Mouse (Mus musculus): ENCODE measurements around the gene Clns1a. TPM values are rescaled to one million over a fixed set of nuclear protein-coding genes. Genes with fewer than 3 reads are reported as not detected.

Gene Clns1a
- polyA plus RNA-seq, 1 experiment from 2014 or later = 134 TPM

GRCm38 (mm10) chr7:97735021-97735420 is 38.6 kb downstream of the Clns1a start:
- no peak overlapping the region for H3K9ac ChIP-seq (ENCODE audit: low read length)
- no peak overlapping the region for H3K27ac ChIP-seq (ENCODE audit: low read length)
- WGBS = 71% methylated on average over 8 of the region's 8 CpGs
- H3K36me3 ChIP-seq (ENCODE audit: control insufficient read depth, insufficient read depth, low read length) = no peaks in the 10 kb centered on the region
- no peaks in the 10 kb centered on the region for H3K27me3 ChIP-seq (ENCODE audit: control insufficient read depth, insufficient read depth, low read length)
- no peaks in the 10 kb centered on the region for H3K9me3 ChIP-seq (replicated peaks; ENCODE audit: control insufficient read depth, low read length)
- H3K4me1 ChIP-seq (ENCODE audit: control insufficient read depth, insufficient read depth, low read length) = peaks cover 11% of the 10 kb centered on the region
- no peak for ATAC-seq (ENCODE audit: insufficient read depth, low FRiP score)
- no peak overlapping the region for H3K4me3 ChIP-seq (replicated peaks; ENCODE audit: low read length)
- no peak overlapping the region for H3K4me2 ChIP-seq (ENCODE audit: low read depth, low read length)

DNA sequence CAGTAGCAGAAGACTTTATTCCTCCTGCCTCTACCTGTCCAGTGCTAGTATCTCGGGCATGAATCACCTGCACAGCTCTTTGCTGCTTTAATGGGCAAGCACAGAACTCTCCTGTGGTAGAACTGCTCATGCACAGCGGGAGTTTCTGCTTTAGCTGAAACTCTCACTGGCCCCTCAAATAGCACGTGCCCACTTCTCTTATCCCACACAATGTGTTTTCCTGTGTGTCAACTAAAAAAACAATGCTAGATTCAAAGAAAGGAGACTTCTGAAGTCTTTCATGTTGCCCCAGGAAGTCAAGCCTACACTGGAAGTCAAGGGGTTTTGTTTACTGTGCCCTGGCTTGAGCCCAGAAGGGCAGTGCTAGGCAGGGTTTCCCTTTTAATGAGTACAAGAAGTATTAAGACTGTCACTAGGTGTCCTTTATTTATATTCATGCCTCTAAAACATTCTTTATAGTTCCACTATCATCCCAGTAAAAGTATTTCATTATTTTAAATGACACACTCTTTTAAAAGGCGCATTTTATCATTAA is 39.5 kb downstream of the Clns1a start:
- Histone ChIP-seq H3K4me3 (replicated peaks; ENCODE audit: low read length) (peak overlapping the region; percentile 12; the same call in 1 of the 2 replicates), H3K27me3 (ENCODE audit: control insufficient read depth, insufficient read depth, low read length) (no peaks in the 10 kb centered on the region), H3K9ac (ENCODE audit: low read length) (no peak overlapping the region), H3K9me3 (replicated peaks; ENCODE audit: control insufficient read depth, low read length) (no peaks in the 10 kb centered on the region), H3K27ac (ENCODE audit: low read length) (no peak overlapping the region), H3K36me3 (ENCODE audit: control insufficient read depth, insufficient read depth, low read length) (no peaks in the 10 kb centered on the region), H3K4me1 (ENCODE audit: control insufficient read depth, insufficient read depth, low read length) (peaks cover 13% of the 10 kb centered on the region), H3K4me2 (ENCODE audit: low read depth, low read length) (no peak overlapping the region)
- WGBS = 53% methylated on average over 4 of the region's 4 CpGs
- no peak for ATAC-seq (ENCODE audit: insufficient read depth, low FRiP score)

DNA sequence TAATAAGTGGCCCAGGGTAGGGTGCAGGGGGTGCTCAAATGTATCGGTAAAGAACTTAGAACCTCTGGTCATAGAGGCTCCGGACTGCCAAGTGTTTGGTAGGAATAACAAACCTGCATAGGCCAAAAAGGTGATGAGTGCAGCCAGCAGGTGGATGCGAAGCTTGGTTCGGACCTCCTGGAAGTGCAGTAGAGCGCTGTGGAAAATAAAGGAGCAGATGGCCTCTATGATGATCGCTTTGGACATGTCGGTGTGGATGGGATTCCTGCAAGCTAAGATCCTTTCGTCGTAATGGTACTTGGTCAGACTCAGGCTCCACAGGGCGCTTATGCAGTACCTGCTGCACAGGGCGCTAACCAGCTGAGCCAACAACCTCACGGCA is 40.8 kb downstream of the Clns1a start:
- Histone ChIP-seq H3K4me3 (replicated peaks; ENCODE audit: low read length) (peak overlapping the region; percentile 70), H3K36me3 (ENCODE audit: control insufficient read depth, insufficient read depth, low read length) (no peaks in the 10 kb centered on the region), H3K27ac (ENCODE audit: low read length) (peak overlapping the region; percentile 49; the same call in 1 of the 2 replicates), H3K4me2 (ENCODE audit: low read depth, low read length) (peak overlapping the region; percentile 90), H3K9ac (ENCODE audit: low read length) (peak overlapping the region; percentile 81), H3K27me3 (ENCODE audit: control insufficient read depth, insufficient read depth, low read length) (no peaks in the 10 kb centered on the region), H3K4me1 (ENCODE audit: control insufficient read depth, insufficient read depth, low read length) (peaks cover 15% of the 10 kb centered on the region), H3K9me3 (replicated peaks; ENCODE audit: control insufficient read depth, low read length) (no peaks in the 10 kb centered on the region)
- ATAC-seq (ENCODE audit: insufficient read depth, low FRiP score) = no peak
- 9% methylated on average over 12 of the region's 12 CpGs for WGBS

DNA sequence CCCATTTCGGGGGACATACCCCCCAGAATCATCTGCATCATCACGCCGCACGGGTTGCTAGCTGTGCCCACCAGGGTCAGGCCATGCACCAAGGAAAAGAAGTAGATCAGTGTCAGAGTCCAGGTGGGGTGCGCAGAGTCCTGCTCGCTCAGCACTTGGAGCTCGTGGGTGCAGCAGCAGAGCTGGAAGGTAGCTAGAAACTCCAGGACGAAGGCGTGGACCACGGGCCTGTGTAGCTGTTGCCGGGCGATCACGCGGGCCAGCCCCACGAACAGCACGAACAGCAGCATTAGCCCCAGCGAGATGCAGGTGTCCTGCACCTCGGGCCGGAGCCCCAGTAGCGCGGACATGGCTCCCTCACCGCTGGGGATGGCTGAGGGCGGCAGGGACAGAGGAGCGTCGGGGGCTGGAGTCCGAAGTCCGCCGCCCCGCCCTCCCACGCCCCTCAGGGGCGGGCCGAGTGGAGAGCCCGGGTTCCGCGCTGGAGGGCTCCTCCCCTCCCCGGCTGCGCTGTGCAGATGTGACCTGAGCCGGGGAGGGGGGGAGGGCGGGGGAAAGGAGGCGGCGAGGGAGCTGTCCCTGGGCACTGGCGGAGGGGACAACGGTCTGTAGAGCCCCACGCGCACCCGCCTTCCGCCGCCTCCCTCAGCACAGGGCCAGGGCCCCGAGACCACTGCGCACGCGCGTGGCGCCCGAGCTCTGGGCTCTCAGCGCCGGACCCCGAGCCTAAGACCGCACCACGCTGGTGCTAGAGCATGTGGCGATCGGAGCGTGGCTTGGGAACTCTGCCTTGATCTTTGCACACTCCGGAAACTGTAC is 41.4 kb downstream of the Clns1a start, which contains the start of gene Aqp11:
Gene Aqp11 (minus strand): TSS at position 652 of the 819 bp plus-strand sequence.
- H3K4me3 ChIP-seq (replicated peaks; ENCODE audit: low read length) = peak within 1 kb of the TSS; percentile 70
- peak; percentile 96 for ATAC-seq (ENCODE audit: insufficient read depth, low FRiP score)
- under 1% methylated on average over 58 of the region's 64 CpGs for WGBS
- peak within 1 kb of the TSS; percentile 49 for H3K27ac ChIP-seq (ENCODE audit: low read length)
- no peaks in the 10 kb centered on the region for H3K36me3 ChIP-seq (ENCODE audit: control insufficient read depth, insufficient read depth, low read length)
- no peaks in the 10 kb centered on the region for H3K9me3 ChIP-seq (replicated peaks; ENCODE audit: control insufficient read depth, low read length)
- H3K4me2 ChIP-seq (ENCODE audit: low read depth, low read length) = peak within 1 kb of the TSS; percentile 90
- H3K9ac ChIP-seq (ENCODE audit: low read length) = peak within 1 kb of the TSS; percentile 81
- H3K4me1 ChIP-seq (ENCODE audit: control insufficient read depth, insufficient read depth, low read length) = peaks cover 15% of the 10 kb centered on the region
- no peaks in the 10 kb centered on the region for H3K27me3 ChIP-seq (ENCODE audit: control insufficient read depth, insufficient read depth, low read length)

- H3K4me2 ChIP-seq (ENCODE audit: low read depth, low read length) = no peak overlapping the region
- 47% methylated on average over 10 of the region's 10 CpGs for WGBS
- no peaks in the 10 kb centered on the region for H3K27me3 ChIP-seq (ENCODE audit: control insufficient read depth, insufficient read depth, low read length)
- no peak overlapping the region for H3K9ac ChIP-seq (ENCODE audit: low read length)
- ATAC-seq (ENCODE audit: insufficient read depth, low FRiP score) = 0 out of 2 replicates have a peak, but pooled peaks have one; percentile 4
- no peak overlapping the region for H3K4me3 ChIP-seq (replicated peaks; ENCODE audit: low read length)
- H3K9me3 ChIP-seq (replicated peaks; ENCODE audit: control insufficient read depth, low read length) = no peaks in the 10 kb centered on the region
- H3K36me3 ChIP-seq (ENCODE audit: control insufficient read depth, insufficient read depth, low read length) = no peaks in the 10 kb centered on the region
- peak overlapping the region; percentile 38; the same call in 1 of the 2 replicates for H3K27ac ChIP-seq (ENCODE audit: low read length)
- H3K4me1 ChIP-seq (ENCODE audit: control insufficient read depth, insufficient read depth, low read length) = peaks cover 13% of the 10 kb centered on the region
Observed at GRCm38 (mm10) chr7:97740948-97741347, 44.5 kb downstream of the Clns1a start.

DNA sequence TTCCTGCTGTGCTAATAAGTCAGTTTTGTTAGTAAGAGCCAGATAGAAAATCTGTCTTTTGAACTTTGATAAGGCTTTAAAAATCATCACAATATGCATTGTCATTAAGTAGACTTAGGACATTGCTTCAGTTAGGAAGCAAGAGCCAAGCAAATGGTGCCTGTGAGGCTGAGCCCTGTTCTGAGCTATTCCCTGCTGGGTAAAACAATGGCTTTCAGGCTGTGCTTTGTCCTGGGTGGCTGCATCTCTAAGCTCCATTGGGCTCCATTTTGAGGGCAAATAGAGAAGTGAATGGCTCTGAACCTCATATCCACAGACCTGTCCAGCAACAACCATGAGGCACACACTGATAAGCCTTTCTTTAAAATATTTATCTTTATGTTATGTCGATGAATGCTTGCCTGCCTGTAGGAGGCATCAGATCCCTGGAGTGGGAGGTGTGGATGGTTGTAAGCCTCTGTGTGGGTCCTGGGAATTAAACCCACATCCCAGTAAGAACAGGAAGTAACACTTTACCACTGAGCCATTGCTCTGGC is 45.4 kb downstream of the Clns1a start:
- Histone ChIP-seq H3K9me3 (replicated peaks; ENCODE audit: control insufficient read depth, low read length) (no peaks in the 10 kb centered on the region), H3K36me3 (ENCODE audit: control insufficient read depth, insufficient read depth, low read length) (no peaks in the 10 kb centered on the region), H3K27ac (ENCODE audit: low read length) (no peak overlapping the region), H3K9ac (ENCODE audit: low read length) (no peak overlapping the region), H3K4me3 (replicated peaks; ENCODE audit: low read length) (no peak overlapping the region), H3K4me1 (ENCODE audit: control insufficient read depth, insufficient read depth, low read length) (peaks cover 12% of the 10 kb centered on the region), H3K4me2 (ENCODE audit: low read depth, low read length) (no peak overlapping the region), H3K27me3 (ENCODE audit: control insufficient read depth, insufficient read depth, low read length) (no peaks in the 10 kb centered on the region)
- 38% methylated on average over 1 of the region's 1 CpGs for WGBS
- ATAC-seq (ENCODE audit: insufficient read depth, low FRiP score) = no peak

DNA sequence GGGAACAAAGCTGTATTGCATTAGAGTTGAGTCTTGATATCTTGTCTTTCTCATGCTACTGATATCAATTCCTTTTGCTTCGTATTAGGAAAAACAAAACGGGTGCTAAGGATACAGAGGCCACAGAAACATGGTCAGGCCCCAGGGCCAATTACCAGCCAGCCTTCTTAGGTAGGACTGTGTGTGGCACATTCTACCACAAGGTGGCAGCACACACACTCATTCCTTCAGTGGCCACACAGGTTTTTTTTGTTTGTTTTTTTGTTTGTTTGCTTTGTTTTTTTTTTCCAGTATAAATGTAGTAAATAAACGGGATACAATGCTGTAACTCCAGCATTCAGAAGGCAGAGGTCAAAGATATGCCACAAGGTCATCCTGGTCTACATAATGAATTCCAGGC is 48.9 kb downstream of the Clns1a start:
- Histone ChIP-seq H3K36me3 (ENCODE audit: control insufficient read depth, insufficient read depth, low read length) (no peaks in the 10 kb centered on the region), H3K4me3 (replicated peaks; ENCODE audit: low read length) (no peak overlapping the region), H3K27me3 (ENCODE audit: control insufficient read depth, insufficient read depth, low read length) (no peaks in the 10 kb centered on the region), H3K4me2 (ENCODE audit: low read depth, low read length) (no peak overlapping the region), H3K9ac (ENCODE audit: low read length) (no peak overlapping the region), H3K4me1 (ENCODE audit: control insufficient read depth, insufficient read depth, low read length) (peaks cover 15% of the 10 kb centered on the region), H3K9me3 (replicated peaks; ENCODE audit: control insufficient read depth, low read length) (no peaks in the 10 kb centered on the region), H3K27ac (ENCODE audit: low read length) (no peak overlapping the region)
- no peak for ATAC-seq (ENCODE audit: insufficient read depth, low FRiP score)
- WGBS = 22% methylated on average over 3 of the region's 3 CpGs

- H3K27ac ChIP-seq (ENCODE audit: low read length) = no peak overlapping the region
- no peaks in the 10 kb centered on the region for H3K36me3 ChIP-seq (ENCODE audit: control insufficient read depth, insufficient read depth, low read length)
- H3K4me1 ChIP-seq (ENCODE audit: control insufficient read depth, insufficient read depth, low read length) = peaks cover 11% of the 10 kb centered on the region
- H3K9me3 ChIP-seq (replicated peaks; ENCODE audit: control insufficient read depth, low read length) = no peaks in the 10 kb centered on the region
- H3K4me3 ChIP-seq (replicated peaks; ENCODE audit: low read length) = no peak overlapping the region
- no peak overlapping the region for H3K4me2 ChIP-seq (ENCODE audit: low read depth, low read length)
- whole genome bisulfite sequencing = 63% methylated on average over 4 of the region's 4 CpGs
- no peak for ATAC-seq (ENCODE audit: insufficient read depth, low FRiP score)
- H3K27me3 ChIP-seq (ENCODE audit: control insufficient read depth, insufficient read depth, low read length) = no peaks in the 10 kb centered on the region
- no peak overlapping the region for H3K9ac ChIP-seq (ENCODE audit: low read length)
Observed at GRCm38 (mm10) chr7:97747176-97747707, 50.8 kb downstream of the Clns1a start.
